Mouse (Mus musculus) embryonic facial prominence, embryonic 10.5 days (tissue): ENCODE data around the gene Tacc3. TPM values are rescaled to one million over a fixed set of nuclear protein-coding genes. Genes with fewer than 3 reads are reported as not detected.

ENCODE experiments used
- DNase-seq: peaks from one replicate; pipeline ENCODE4 v3.0.0-alpha.2; 2017; ENCODE audit warnings: low spot score
- H3K27ac ChIP-seq: fragments of 300-500 bp; sonication (generic); replicated peaks from 2 replicates; pipeline ENCODE4 v1.5.1; 2016; ENCODE audit warnings: mild to moderate bottlenecking
- H3K27me3 ChIP-seq: fragments of 300-500 bp; sonication (generic); replicated peaks from 2 replicates; pipeline ENCODE4 v1.6.1; 2016; ENCODE audit warnings: low read depth, mild to moderate bottlenecking; ENCODE audit not compliant: poor library complexity, severe bottlenecking
- H3K36me3 ChIP-seq: fragments of 300-500 bp; sonication (generic); replicated peaks from 2 replicates; pipeline ENCODE4 v1.6.1; 2016; ENCODE audit warnings: mild to moderate bottlenecking, moderate library complexity
- H3K4me1 ChIP-seq: fragments of 300-500 bp; sonication (generic); 2 replicates; pipeline ENCODE4 v1.6.1; 2016
- H3K4me3 ChIP-seq: fragments of 300-500 bp; sonication (generic); 2 replicates; pipeline ENCODE4 v1.5.1; 2016; ENCODE audit warnings: mild to moderate bottlenecking, moderate library complexity
- H3K9me3 ChIP-seq: fragments of 300-500 bp; sonication (generic); 2 replicates; pipeline ENCODE4 v1.6.1; 2016; ENCODE audit warnings: mild to moderate bottlenecking
- WGBS: fragments of 180-500 bp; shearing (Covaris S2); methylation state at CpG from one replicate; pipeline ENCODE4 v1.1.7; 2016; 5-methylcytosine and 5-hydroxymethylcytosine counted together
- polyA plus RNA-seq: library from polyadenylated mRNA; unstranded; fragments of >200 nt; fragmentation: Nextera tagmentation; extraction: Ambion mirVana; gene quantifications from 2 replicates; pipeline ENCODE4 v1.2.1, GENCODE M21; 2016

Tacc3 gene
- polyA plus RNA-seq, 1 experiment from 2014 or later: 318 TPM

GRCm38 (mm10) chr5:33635361-33635760, 22.6 kb upstream of the Tacc3 start:
- H3K4me1 ChIP-seq: peaks cover 8% of the 10 kb centered on the region
- no peak overlapping the region for H3K27ac ChIP-seq
- DNase-seq: no peak
- no peaks in the 10 kb centered on the region for H3K27me3 ChIP-seq
- H3K4me3 ChIP-seq: no peak overlapping the region
- no peaks in the 10 kb centered on the region for H3K9me3 ChIP-seq
- 87% methylated on average over 3 of the region's 3 CpGs for WGBS
- peaks cover 58% of the 10 kb centered on the region for H3K36me3 ChIP-seq

DNA sequence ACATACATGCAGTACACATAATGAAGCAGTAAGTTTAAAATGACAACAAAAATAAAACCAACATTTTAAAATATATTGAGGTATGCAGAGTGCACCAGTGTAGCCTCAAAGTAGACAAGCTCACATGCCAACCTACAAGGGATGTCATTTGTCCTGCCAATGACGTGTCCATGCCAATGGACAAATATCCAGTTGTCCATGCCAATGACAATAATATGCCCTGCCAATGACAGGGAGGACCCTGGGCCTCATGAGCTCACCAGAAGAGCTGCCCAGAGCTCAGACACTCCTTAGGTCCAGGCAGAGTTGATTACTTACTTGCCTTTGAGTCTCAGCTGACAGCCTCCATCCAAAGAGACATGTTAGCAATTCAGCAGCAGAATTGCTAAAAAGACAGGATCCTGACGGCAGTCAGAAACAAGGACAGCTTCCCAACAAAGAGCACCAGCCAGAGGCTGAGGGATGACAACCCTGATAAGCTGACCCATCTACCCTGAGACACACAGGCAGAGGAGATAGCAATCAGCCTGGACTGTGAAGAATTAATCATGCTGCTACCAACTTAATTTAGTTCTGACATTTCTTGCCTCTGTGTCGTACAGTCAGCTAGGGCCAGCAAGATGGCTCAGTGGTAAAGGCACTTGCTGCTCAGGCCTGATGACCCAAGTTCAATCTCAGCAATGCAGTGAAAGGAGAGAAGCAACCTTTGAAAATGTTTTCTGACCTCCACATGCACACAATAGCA, 20.1 kb upstream of the Tacc3 start:
- DNase-seq: no peak
- H3K27me3 ChIP-seq: no peaks in the 10 kb centered on the region
- whole genome bisulfite sequencing: 87% methylated on average over 3 of the region's 3 CpGs
- no peaks in the 10 kb centered on the region for H3K9me3 ChIP-seq
- no peaks in the 10 kb centered on the region for H3K4me1 ChIP-seq
- H3K27ac ChIP-seq: no peak overlapping the region
- H3K36me3 ChIP-seq: peaks cover 82% of the 10 kb centered on the region
- H3K4me3 ChIP-seq: no peak overlapping the region

GRCm38 (mm10) chr5:33638826-33639225, 19.1 kb upstream of the Tacc3 start:
- Histone ChIP-seq H3K27me3 (no peaks in the 10 kb centered on the region), H3K9me3 (no peaks in the 10 kb centered on the region), H3K27ac (no peak overlapping the region), H3K36me3 (peaks cover 92% of the 10 kb centered on the region), H3K4me3 (no peak overlapping the region), H3K4me1 (no peaks in the 10 kb centered on the region)
- DNase-seq: no peak
- WGBS: 77% methylated on average over 4 of the region's 4 CpGs

DNA sequence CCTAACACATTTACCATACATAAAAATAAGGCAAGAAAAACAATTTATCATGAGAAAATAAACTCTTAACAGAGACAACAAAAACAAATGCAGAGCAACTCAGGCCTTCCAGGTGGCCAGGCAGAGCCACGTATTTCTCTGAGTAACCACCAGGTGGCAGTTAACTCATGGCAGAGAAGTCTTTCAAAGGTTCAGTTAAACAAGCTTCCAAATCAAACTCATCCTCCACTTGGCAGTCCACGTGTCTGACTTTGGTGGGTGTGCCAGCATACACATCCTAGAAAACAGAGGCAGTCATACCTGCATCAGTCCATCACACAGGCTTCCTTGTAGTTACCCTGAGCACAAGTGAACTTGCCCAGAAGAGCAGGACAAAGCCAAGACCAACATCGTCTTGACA, 17.3 kb upstream of the Tacc3 start:
- no peak overlapping the region for H3K4me3 ChIP-seq
- no peaks in the 10 kb centered on the region for H3K27me3 ChIP-seq
- 49% methylated on average over 3 of the region's 3 CpGs for WGBS
- H3K27ac ChIP-seq: no peak overlapping the region
- H3K36me3 ChIP-seq: peaks cover 94% of the 10 kb centered on the region
- no peaks in the 10 kb centered on the region for H3K9me3 ChIP-seq
- no peaks in the 10 kb centered on the region for H3K4me1 ChIP-seq
- peak; percentile 41 for DNase-seq

GRCm38 (mm10) chr5:33651017-33651416, 6.9 kb upstream of the Tacc3 start:
- H3K36me3 ChIP-seq: peaks cover 75% of the 10 kb centered on the region
- WGBS: 22% methylated on average over 2 of the region's 2 CpGs
- H3K27me3 ChIP-seq: no peaks in the 10 kb centered on the region
- DNase-seq: no peak
- peak overlapping the region; percentile 99 for H3K27ac ChIP-seq
- H3K4me3 ChIP-seq: peak overlapping the region; percentile 85
- H3K9me3 ChIP-seq: no peaks in the 10 kb centered on the region
- peaks cover 36% of the 10 kb centered on the region for H3K4me1 ChIP-seq

- Histone ChIP-seq H3K9me3 (no peaks in the 10 kb centered on the region), H3K27ac (peak overlapping the region; percentile 99), H3K36me3 (peaks cover 69% of the 10 kb centered on the region), H3K4me1 (peaks cover 41% of the 10 kb centered on the region), H3K27me3 (no peaks in the 10 kb centered on the region), H3K4me3 (peak overlapping the region; percentile 85)
- WGBS: under 1% methylated on average over 11 of the region's 11 CpGs
- no peak for DNase-seq
These were observed 6.4 kb upstream of the Tacc3 start for GRCm38 (mm10) chr5:33651541-33651920.

- peak; percentile 98 for DNase-seq
- Histone ChIP-seq H3K9me3 (no peaks in the 10 kb centered on the region), H3K27me3 (no peaks in the 10 kb centered on the region), H3K4me1 (peaks cover 47% of the 10 kb centered on the region), H3K36me3 (peaks cover 63% of the 10 kb centered on the region), H3K27ac (peak within 1 kb of the TSS; percentile 99), H3K4me3 (peak within 1 kb of the TSS; percentile 85)
- under 1% methylated on average over 82 of the region's 82 CpGs for WGBS
These were observed 5.8 kb upstream of the Tacc3 start, which contains the start of gene Slbp for GRCm38 (mm10) chr5:33651921-33652782. TSS of gene Slbp (minus strand) at chr5:33652574.

GRCm38 (mm10) chr5:33652783-33653173, 5.2 kb upstream of the Tacc3 start:
- peaks cover 57% of the 10 kb centered on the region for H3K36me3 ChIP-seq
- H3K9me3 ChIP-seq: no peaks in the 10 kb centered on the region
- peak overlapping the region; percentile 99 for H3K27ac ChIP-seq
- 5% methylated on average over 9 of the region's 9 CpGs for WGBS
- peak overlapping the region; percentile 85 for H3K4me3 ChIP-seq
- H3K27me3 ChIP-seq: no peaks in the 10 kb centered on the region
- H3K4me1 ChIP-seq: peaks cover 49% of the 10 kb centered on the region
- DNase-seq: no peak

DNA sequence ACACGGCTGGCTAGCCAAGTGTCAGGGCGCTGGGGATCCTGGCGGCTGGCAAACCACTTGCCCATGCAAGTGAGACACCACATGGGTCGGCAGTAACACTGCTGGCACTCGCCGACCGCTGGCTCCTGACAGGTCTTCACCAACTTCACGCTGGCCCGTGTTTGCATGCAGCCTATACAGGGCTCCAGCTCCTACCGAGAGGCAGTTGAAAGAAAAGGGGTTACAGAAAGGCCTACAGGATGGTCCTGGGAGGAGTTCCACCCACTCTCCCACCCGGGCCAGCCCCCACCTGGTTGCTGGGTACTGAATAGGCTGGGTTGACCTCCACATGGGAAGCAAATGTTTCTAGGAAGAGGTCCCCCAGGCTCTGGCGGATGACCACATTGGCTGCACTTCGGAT, 3.5 kb upstream of the Tacc3 start:
- 94% methylated on average over 13 of the region's 13 CpGs for WGBS
- H3K9me3 ChIP-seq: no peaks in the 10 kb centered on the region
- peaks cover 54% of the 10 kb centered on the region for H3K4me1 ChIP-seq
- no peak overlapping the region for H3K27ac ChIP-seq
- no peak overlapping the region; the same call in 1 of the 2 replicates for H3K4me3 ChIP-seq
- DNase-seq: no peak
- H3K36me3 ChIP-seq: peaks cover 42% of the 10 kb centered on the region
- no peaks in the 10 kb centered on the region for H3K27me3 ChIP-seq

- peaks cover 37% of the 10 kb centered on the region for H3K36me3 ChIP-seq
- peak overlapping the region; percentile 31; the same call in 1 of the 2 replicates for H3K4me3 ChIP-seq
- 92% methylated on average over 10 of the region's 10 CpGs for WGBS
- peaks cover 54% of the 10 kb centered on the region for H3K4me1 ChIP-seq
- H3K27me3 ChIP-seq: no peaks in the 10 kb centered on the region
- DNase-seq: no peak
- H3K9me3 ChIP-seq: no peaks in the 10 kb centered on the region
- H3K27ac ChIP-seq: no peak overlapping the region
These were observed 2.6 kb upstream of the Tacc3 start for GRCm38 (mm10) chr5:33655251-33655840.

GRCm38 (mm10) chr5:33656739-33657138, 1.2 kb upstream of the Tacc3 start:
- WGBS: 39% methylated on average over 1 of the region's 1 CpGs
- peaks cover 48% of the 10 kb centered on the region for H3K4me1 ChIP-seq
- no peaks in the 10 kb centered on the region for H3K27me3 ChIP-seq
- peak overlapping the region; percentile 96; the same call in 1 of the 2 replicates for H3K27ac ChIP-seq
- peaks cover 49% of the 10 kb centered on the region for H3K36me3 ChIP-seq
- H3K9me3 ChIP-seq: no peaks in the 10 kb centered on the region
- no peak for DNase-seq
- peak overlapping the region; percentile 78 for H3K4me3 ChIP-seq

GRCm38 (mm10) chr5:33657251-33657786, 609 bp upstream of the Tacc3 start:
- Histone ChIP-seq H3K36me3 (peaks cover 52% of the 10 kb centered on the region), H3K9me3 (no peaks in the 10 kb centered on the region), H3K27me3 (no peaks in the 10 kb centered on the region), H3K4me3 (peak overlapping the region; percentile 78), H3K4me1 (peaks cover 46% of the 10 kb centered on the region), H3K27ac (peak overlapping the region; percentile 96)
- WGBS: under 1% methylated on average over 32 of the region's 32 CpGs
- DNase-seq: no peak
